Mouse (Mus musculus) liver, postnatal 0 days (tissue): ENCODE results near the gene Cdk8. TPM values are rescaled to one million over a fixed set of nuclear protein-coding genes. Genes with fewer than 3 reads are reported as not detected.

ENCODE experiments used
- ATAC-seq: fragments of 200-750 bp; cut with Nextera tagmentation; 2 replicates; pipeline ENCODE4 v1.8.0; 2017; ENCODE audit warnings: mild to moderate bottlenecking, moderate library complexity
- DNase-seq: peaks from one replicate; pipeline ENCODE4 v3.0.0-alpha.2; 2016
- H3K27ac ChIP-seq: fragments of 300-500 bp; sonication (generic); 2 replicates; pipeline ENCODE4 v1.5.1; 2014; ENCODE audit warnings: antibody characterized with exemption, moderate library complexity, mild to moderate bottlenecking, low read depth
- H3K27me3 ChIP-seq: fragments of 300-500 bp; sonication (generic); 2 replicates; pipeline ENCODE4 v1.6.1; 2014; ENCODE audit warnings: low read length, control low read depth, mixed read lengths; ENCODE audit not compliant: insufficient read depth
- H3K36me3 ChIP-seq: fragments of 300-500 bp; sonication (generic); replicated peaks from 2 replicates; pipeline ENCODE4 v1.6.1; 2014; ENCODE audit warnings: mild to moderate bottlenecking, control low read depth, low read length, moderate library complexity, mixed read lengths; ENCODE audit not compliant: insufficient read depth
- H3K4me1 ChIP-seq: fragments of 300-500 bp; sonication (generic); 2 replicates; pipeline ENCODE4 v1.6.1; 2014; ENCODE audit warnings: antibody characterized with exemption, mild to moderate bottlenecking, control low read depth; ENCODE audit not compliant: insufficient read depth
- H3K4me2 ChIP-seq: fragments of 300-500 bp; sonication (generic); 2 replicates; pipeline ENCODE4 v1.6.1; 2014; ENCODE audit warnings: low read depth, mild to moderate bottlenecking, low read length, moderate library complexity, mixed read lengths
- H3K4me3 ChIP-seq: fragments of 300-500 bp; sonication (generic); 2 replicates; pipeline ENCODE4 v1.5.1; 2014; ENCODE audit warnings: low read depth, low read length
- H3K9ac ChIP-seq: fragments of 300-500 bp; sonication (generic); replicated peaks from 2 replicates; pipeline ENCODE4 v1.6.1; 2014; ENCODE audit warnings: mild to moderate bottlenecking, moderate library complexity
- H3K9me3 ChIP-seq: fragments of 300-500 bp; sonication (generic); 2 replicates; pipeline ENCODE4 v1.6.1; 2016; ENCODE audit warnings: mild to moderate bottlenecking, control low read depth, low read length, mixed read lengths
- CTCF ChIP-seq: sonication (generic); IDR thresholded peaks from 2 replicates; pipeline ENCODE4 v1.5.1; 2016; ENCODE audit warnings: antibody characterized with exemption, low read depth
- EP300 ChIP-seq: IDR thresholded peaks from 2 replicates; pipeline ENCODE4 v1.6.1; 2016; ENCODE audit warnings: antibody characterized with exemption, low read depth, mild to moderate bottlenecking
- WGBS: fragments of 180-500 bp; shearing (Covaris S2); extraction: QIAGEN DNeasy Blood & Tissue Kit; methylation state at CpG from one replicate; pipeline ENCODE4 v1.1.7; 2014; ENCODE audit not compliant: insufficient replicate concordance; 5-methylcytosine and 5-hydroxymethylcytosine counted together
- polyA plus RNA-seq: library from polyadenylated mRNA; unstranded; fragments of >200 nt; fragmentation: Nextera tagmentation; extraction: Ambion mirVana; gene quantifications from 2 replicates; pipeline ENCODE4 v1.2.1, GENCODE M21; 2015

Cdk8 gene
- polyA plus RNA-seq, 1 experiment from 2014 or later: 11.4 TPM

DNA sequence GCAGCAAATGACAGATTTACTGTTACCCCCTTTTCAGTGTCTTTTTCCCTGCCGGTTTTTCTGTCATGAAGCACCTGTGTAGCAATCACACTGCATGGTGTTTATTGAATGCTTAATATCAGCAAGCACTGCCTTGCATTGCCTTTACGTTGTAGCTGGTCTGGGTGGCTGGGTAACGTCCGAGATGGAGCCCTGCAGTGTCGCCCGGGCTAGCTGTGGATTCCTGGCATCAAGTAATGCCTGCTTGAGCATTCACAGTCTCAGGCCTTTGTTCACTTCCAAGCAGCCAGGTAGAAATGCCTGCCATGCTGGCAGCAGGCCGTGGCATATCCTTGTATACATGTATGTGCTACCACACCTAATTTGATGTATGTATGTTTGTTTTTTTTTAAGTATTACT, 36.7 kb downstream of the Cdk8 start:
- Histone ChIP-seq H3K4me2 (no peak overlapping the region), H3K9ac (no peak overlapping the region), H3K4me1 (peaks cover 9% of the 10 kb centered on the region; the same call in 1 of the 2 replicates), H3K36me3 (peaks cover 8% of the 10 kb centered on the region), H3K27me3 (no peaks in the 10 kb centered on the region), H3K27ac (peak overlapping the region; percentile 16; the same call in 1 of the 2 replicates), H3K4me3 (no peak overlapping the region), H3K9me3 (no peaks in the 10 kb centered on the region)
- no peak for TF ChIP-seq CTCF
- no peak for TF ChIP-seq EP300
- ATAC-seq (no peak), DNase-seq (no peak)
- 91% methylated on average over 7 of the region's 7 CpGs for WGBS

DNA sequence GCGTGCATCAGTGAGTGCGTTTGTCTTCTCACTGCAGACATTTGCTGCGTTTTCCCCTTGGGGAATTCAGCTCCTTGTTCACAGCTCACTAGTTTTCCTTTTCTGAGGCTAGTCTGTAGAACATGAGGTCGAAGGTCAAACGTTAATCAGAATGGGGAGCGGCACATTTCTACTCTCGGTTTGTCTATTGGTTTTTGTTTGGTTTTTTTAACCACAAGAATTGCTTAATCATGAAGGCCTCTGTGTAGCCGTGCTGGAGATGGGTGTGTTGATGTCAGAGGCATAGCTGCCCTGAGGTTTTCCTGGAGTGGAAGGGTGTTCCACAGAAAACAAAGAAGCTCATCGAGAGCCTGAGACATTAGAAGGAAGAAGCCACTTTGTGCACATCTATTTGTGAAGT, 39.6 kb downstream of the Cdk8 start:
- peaks cover 23% of the 10 kb centered on the region for H3K36me3 ChIP-seq
- H3K4me1 ChIP-seq: peaks cover 9% of the 10 kb centered on the region; the same call in 1 of the 2 replicates
- no peaks in the 10 kb centered on the region for H3K9me3 ChIP-seq
- 65% methylated on average over 9 of the region's 9 CpGs for WGBS
- no peak overlapping the region for H3K4me2 ChIP-seq
- DNase-seq (no peak), ATAC-seq (no peak)
- H3K9ac ChIP-seq: no peak overlapping the region
- TF ChIP-seq EP300: no peak
- no peaks in the 10 kb centered on the region for H3K27me3 ChIP-seq
- H3K27ac ChIP-seq: no peak overlapping the region
- no peak overlapping the region for H3K4me3 ChIP-seq

DNA sequence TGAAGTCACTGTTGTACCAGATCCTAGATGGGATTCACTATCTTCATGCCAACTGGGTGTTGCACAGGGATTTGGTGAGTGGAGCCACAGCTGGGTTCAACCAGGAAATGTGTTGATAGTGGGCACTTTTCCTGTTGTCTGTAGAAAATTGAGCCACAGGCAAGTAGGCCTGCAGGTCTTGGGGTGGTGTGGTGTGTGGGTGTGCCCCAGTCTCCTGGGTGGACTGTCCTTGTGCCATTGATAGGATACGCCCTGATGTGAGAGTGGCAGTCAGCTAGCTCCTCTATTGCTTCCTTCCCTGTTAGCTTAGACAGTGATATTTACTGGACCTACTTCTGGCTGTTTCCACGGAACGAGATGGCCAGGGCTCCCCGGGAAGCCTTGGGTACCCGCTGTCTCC, 40.6 kb downstream of the Cdk8 start:
- peaks cover 9% of the 10 kb centered on the region; the same call in 1 of the 2 replicates for H3K4me1 ChIP-seq
- no peak overlapping the region for H3K4me2 ChIP-seq
- no peak overlapping the region for H3K4me3 ChIP-seq
- ATAC-seq (0 out of 2 replicates have a peak, but pooled peaks have one; percentile 47), DNase-seq (no peak)
- no peaks in the 10 kb centered on the region for H3K27me3 ChIP-seq
- TF ChIP-seq EP300 (no peak), CTCF (no peak)
- 91% methylated on average over 5 of the region's 5 CpGs for WGBS
- no peak overlapping the region for H3K27ac ChIP-seq
- H3K9me3 ChIP-seq: no peaks in the 10 kb centered on the region
- peaks cover 23% of the 10 kb centered on the region for H3K36me3 ChIP-seq
- H3K9ac ChIP-seq: no peak overlapping the region

DNA sequence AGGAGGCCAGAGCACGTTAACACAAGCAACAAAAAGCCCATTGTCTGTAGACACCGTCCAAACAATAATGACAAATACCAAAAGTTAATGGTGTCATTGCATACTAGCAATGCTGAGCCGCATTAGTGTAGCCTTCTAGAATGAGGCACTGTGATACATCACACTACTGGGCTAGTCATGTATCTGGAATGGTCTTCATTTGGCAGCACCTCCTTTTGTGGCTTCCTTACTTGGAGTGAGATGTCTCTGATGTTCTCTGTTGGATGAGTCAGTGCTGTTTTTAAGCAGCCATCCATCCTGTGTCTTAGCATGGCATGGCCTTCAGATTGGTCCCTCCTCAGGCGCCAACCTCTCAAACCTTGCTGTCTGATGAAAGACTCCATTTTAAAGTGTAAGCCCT, 42.1 kb downstream of the Cdk8 start:
- Histone ChIP-seq H3K9me3 (no peaks in the 10 kb centered on the region), H3K4me2 (no peak overlapping the region), H3K9ac (no peak overlapping the region), H3K27ac (no peak overlapping the region), H3K4me3 (no peak overlapping the region), H3K36me3 (peaks cover 23% of the 10 kb centered on the region), H3K4me1 (peaks cover 11% of the 10 kb centered on the region; the same call in 1 of the 2 replicates), H3K27me3 (no peaks in the 10 kb centered on the region)
- DNase-seq: no peak
- TF ChIP-seq CTCF: no peak
- no peak for TF ChIP-seq EP300
- WGBS: 89% methylated on average over 4 of the region's 4 CpGs
- ATAC-seq: no peak

DNA sequence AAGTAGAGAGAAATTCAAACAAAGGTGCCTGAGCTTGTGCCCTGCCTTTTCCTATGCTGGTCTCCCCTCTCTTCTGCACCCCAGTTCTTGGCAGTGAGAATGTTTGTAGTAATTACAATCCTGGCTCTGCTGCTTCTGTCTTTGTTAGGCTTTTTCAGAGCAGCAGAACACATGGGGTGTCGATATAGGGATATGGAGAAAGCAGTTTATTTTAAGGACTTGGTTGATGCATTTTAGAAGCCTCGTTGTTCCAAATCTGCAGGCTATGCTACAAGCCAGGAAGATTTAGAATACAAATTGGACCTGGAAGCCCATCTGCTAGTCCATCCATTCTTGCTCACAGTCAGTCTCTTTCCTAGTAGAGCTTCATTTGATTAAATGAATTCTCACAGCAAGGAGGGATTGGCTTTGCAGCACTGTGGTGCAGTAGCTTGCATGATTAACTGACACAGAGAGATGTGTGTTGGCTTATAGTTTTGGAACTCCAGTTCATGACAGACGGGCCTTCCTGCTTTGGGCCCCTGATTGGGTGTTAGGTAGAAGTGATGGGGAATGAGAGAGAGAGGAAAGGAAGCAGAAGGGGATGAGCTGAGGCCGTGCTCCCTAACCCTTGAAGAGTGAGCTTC, 43.5 kb downstream of the Cdk8 start:
- no peak for TF ChIP-seq EP300
- TF ChIP-seq CTCF: no peak
- WGBS: 90% methylated on average over 4 of the region's 4 CpGs
- no peak overlapping the region for H3K9ac ChIP-seq
- ATAC-seq: no peak
- no peak overlapping the region for H3K27ac ChIP-seq
- no peaks in the 10 kb centered on the region for H3K27me3 ChIP-seq
- H3K4me2 ChIP-seq: no peak overlapping the region
- DNase-seq: no peak
- H3K4me3 ChIP-seq: no peak overlapping the region
- H3K9me3 ChIP-seq: no peaks in the 10 kb centered on the region
- H3K4me1 ChIP-seq: peaks cover 11% of the 10 kb centered on the region; the same call in 1 of the 2 replicates
- H3K36me3 ChIP-seq: peaks cover 19% of the 10 kb centered on the region

DNA sequence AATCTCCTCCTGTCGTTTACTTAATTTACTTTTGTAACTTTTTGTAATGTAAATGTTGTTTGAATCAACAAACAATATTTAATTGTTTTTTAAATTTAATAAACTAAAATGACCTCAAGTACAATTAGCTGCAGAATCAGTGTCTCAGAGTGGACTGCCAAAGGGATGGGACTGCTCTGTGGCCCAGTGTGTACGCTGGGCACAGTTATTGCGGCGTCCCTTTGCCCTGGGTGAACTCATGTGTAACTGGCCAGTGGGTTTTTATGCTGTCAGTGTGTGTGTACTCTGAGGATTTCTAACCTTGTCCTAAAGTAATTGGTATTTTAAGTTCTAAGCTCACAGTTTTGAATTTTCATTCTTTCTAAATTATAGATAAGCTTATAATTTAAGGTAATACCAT, 46.5 kb downstream of the Cdk8 start:
- Histone ChIP-seq H3K27me3 (no peaks in the 10 kb centered on the region), H3K9ac (no peak overlapping the region), H3K4me1 (0 out of 2 replicates have a peak, but pooled peaks cover 2% of the 10 kb centered on the region), H3K4me2 (no peak overlapping the region), H3K36me3 (peaks cover 27% of the 10 kb centered on the region), H3K27ac (peak overlapping the region; percentile 58), H3K9me3 (no peaks in the 10 kb centered on the region), H3K4me3 (no peak overlapping the region)
- ATAC-seq (peak; percentile 82), DNase-seq (no peak)
- WGBS: 67% methylated on average over 4 of the region's 4 CpGs
- no peak for TF ChIP-seq CTCF
- TF ChIP-seq EP300: no peak

DNA sequence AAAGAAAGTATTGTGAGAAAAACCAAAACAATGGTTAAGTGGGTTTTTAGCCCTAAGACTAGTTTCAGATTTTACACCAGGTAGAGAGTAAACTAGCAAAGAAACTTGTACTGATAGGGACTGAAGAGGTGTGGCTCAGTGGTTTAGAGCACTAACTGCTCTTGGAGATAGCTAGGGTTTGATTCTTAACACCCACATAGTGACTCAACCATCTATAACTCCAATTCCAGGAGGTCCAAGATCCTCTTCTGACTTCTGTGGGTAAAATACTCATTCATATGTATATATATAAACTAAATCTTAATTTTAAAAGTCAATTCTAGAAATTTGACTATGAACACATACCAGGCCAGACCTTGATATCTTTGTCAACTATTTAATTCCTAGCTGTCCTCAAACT, 49.0 kb downstream of the Cdk8 start:
- Histone ChIP-seq H3K9ac (no peak overlapping the region), H3K27ac (no peak overlapping the region), H3K4me1 (peaks cover 5% of the 10 kb centered on the region; the same call in 1 of the 2 replicates), H3K4me3 (no peak overlapping the region), H3K27me3 (no peaks in the 10 kb centered on the region), H3K36me3 (0 out of 2 replicates have a peak, but pooled peaks cover 21% of the 10 kb centered on the region), H3K4me2 (no peak overlapping the region), H3K9me3 (no peaks in the 10 kb centered on the region)
- TF ChIP-seq CTCF (no peak), EP300 (no peak)
- DNase-seq: no peak
- ATAC-seq: no peak
